Mouse (Mus musculus) kidney, postnatal 25 days (tissue): ENCODE measurements at regions not wholly inside any gene's neighbourhood (a gene's known extent, or its start where the extent isn't known, plus 50 kb on each side); places are given as distances from the start of the nearest gene placed in this dataset.
A peak's percentile ranks its signal among the peaks of the same experiment; 100 is the strongest.

ENCODE experiments used
- DNase-seq, 2 experiments: peaks; one replicate each; pipeline ENCODE4 v3.0.0; 2021; ENCODE audit warnings: mixed read lengths in 2 of 2

GRCm38 (mm10) chr2:34038982-34039381, 151.2 kb upstream of the Mvb12b start:
- DNase-seq = no peak

- no peak for DNase-seq
Observed at GRCm38 (mm10) chr2:34033212-34033611, 145.5 kb upstream of the Mvb12b start.

GRCm38 (mm10) chr2:34031421-34031820, 143.7 kb upstream of the Mvb12b start:
- no peak for DNase-seq

GRCm38 (mm10) chr2:34031001-34031412, 143.3 kb upstream of the Mvb12b start:
- no peak for DNase-seq

GRCm38 (mm10) chr2:34027445-34027844, 139.7 kb upstream of the Mvb12b start:
- no peak for DNase-seq

- DNase-seq = no peak
Observed at GRCm38 (mm10) chr2:34026566-34027360, 139.0 kb upstream of the Mvb12b start.

- DNase-seq = peak in 1 of 2 experiments; percentile 50
Observed at GRCm38 (mm10) chr2:34025715-34026360, 138.1 kb upstream of the Mvb12b start.

GRCm38 (mm10) chr2:34017142-34017453, 129.4 kb upstream of the Mvb12b start:
- DNase-seq = no peak

- no peak for DNase-seq
Observed at GRCm38 (mm10) chr2:34016350-34017141, 128.8 kb upstream of the Mvb12b start.

GRCm38 (mm10) chr2:34015640-34015995, 127.9 kb upstream of the Mvb12b start:
- no peak for DNase-seq

GRCm38 (mm10) chr2:34014868-34015639, 127.3 kb upstream of the Mvb12b start:
- no peak for DNase-seq

GRCm38 (mm10) chr2:34010166-34010565, 122.4 kb upstream of the Mvb12b start:
- DNase-seq = no peak

GRCm38 (mm10) chr2:34007916-34008315, 120.2 kb upstream of the Mvb12b start:
- no peak for DNase-seq

GRCm38 (mm10) chr2:33997106-33997505, 109.4 kb upstream of the Mvb12b start:
- no peak for DNase-seq

GRCm38 (mm10) chr2:33996331-33996730, 108.6 kb upstream of the Mvb12b start:
- no peak for DNase-seq

GRCm38 (mm10) chr2:33991299-33991698, 103.6 kb upstream of the Mvb12b start:
- DNase-seq = no peak

GRCm38 (mm10) chr2:33990711-33991110, 103.0 kb upstream of the Mvb12b start:
- DNase-seq = no peak

GRCm38 (mm10) chr2:33989555-33990370, 102.0 kb upstream of the Mvb12b start:
- no peak for DNase-seq

GRCm38 (mm10) chr2:33986420-33986819, 98.7 kb upstream of the Mvb12b start:
- peak in 1 of 2 experiments; percentile 33 for DNase-seq

- peak in 1 of 2 experiments; percentile 1 for DNase-seq
Observed at GRCm38 (mm10) chr2:33985316-33985715, 97.6 kb upstream of the Mvb12b start.

GRCm38 (mm10) chr2:33983112-33983748, 95.5 kb upstream of the Mvb12b start:
- DNase-seq = no peak
